Mouse (Mus musculus) left cerebral cortex, postnatal 36 days (tissue): ENCODE measurements around the gene Dyrk3. TPM values are rescaled to one million over a fixed set of nuclear protein-coding genes. Genes with fewer than 3 reads are reported as not detected.
A peak's percentile ranks its signal among the peaks of the same experiment; 100 is the strongest.

Experiments
- DNase-seq, 2 experiments: peaks; one replicate each; pipeline ENCODE4 v3.0.0; 2021 to 2022; ENCODE audit warnings: low spot score in 2 of 2, mixed read lengths in 1 of 2
- intact Hi-C: fragments of 180-260 bp; cut with DNase I; formaldehyde crosslinking; loops from one replicate; pipeline ENCODE4 v1.15.1; 2025
- total RNA-seq, 2 experiments: library from RNA; stranded (reverse); gene quantifications; 2 replicates each; pipeline ENCODE4 v1.2.3; 2021

The Dyrk3 gene
- total RNA-seq, 2 experiments from 2014 or later = 8.1 to 14.0 TPM

DNA sequence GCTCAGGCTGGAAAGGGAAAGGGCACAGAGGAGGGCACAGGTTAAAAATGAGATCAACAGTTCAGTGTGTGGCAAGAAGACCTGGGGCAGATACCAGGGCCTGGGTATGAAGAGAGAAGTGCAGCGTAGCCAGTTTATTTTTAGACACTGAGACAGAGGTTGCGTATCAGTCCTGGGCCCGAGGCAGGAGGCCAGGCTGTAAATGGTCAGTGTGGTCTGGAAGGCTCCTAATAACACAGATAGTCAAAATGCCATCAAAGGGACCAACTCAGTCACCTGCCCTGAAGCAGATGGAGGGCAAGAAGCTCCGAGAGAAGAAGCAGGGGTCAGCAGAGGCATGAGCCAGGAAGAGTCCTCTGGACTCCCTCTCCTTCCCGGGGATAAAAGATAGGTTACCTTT, 47.9 kb downstream of the Dyrk3 start:
- intact Hi-C loops = no loop called here

DNA sequence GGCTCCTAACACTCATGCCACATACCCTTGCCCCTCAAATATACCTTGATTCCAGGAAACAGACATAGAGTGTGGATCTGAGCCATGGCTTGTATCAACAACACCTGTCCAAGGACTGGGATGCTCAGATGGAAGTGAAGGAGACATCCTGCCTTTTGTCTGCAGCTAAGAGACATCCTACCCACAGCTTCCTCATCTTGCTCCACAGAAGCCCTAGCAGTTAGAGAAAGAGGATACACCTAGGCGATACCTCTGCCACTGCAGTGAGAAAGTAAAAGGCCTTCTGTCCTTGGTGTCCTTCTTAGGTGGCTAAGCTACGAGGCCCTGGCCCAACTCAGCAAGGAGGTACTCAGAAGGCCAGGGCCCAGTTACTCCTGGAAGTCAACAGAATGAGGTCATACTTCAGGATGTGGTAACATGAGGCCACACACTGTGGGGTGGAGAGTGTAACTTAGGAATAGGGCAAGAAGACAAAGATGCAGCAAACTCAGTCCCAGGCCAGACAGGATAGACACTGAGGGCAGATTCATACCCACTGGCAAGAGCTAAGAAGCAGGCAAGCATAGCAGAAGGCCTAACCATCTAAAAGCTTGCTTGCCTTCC, 48.5 kb downstream of the Dyrk3 start:
- DNase-seq = no peak
- intact Hi-C loops = no loop called here

More for the DNA sequence above, 47.9 kb downstream of the Dyrk3 start:
- DNase-seq = no peak

DNA sequence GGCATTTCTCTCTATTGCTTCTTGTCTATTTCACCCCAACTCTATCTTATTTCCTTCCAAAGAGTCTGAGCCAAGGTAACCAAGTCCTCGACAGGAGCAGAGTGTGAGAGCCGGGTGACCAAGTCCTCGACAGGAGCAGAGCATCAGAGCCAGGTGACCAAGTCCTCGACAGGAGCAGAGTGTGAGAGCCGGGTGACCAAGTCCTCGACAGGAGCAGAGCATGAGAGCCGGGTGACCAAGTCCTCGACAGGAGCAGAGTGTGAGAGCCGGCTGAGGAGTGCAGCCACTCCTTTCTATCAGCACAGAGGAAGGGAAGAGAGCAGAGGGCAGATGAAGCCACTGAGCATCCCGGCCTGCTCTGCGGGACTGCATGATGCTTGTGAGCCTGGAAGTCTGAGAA, 49.6 kb downstream of the Dyrk3 start:
- DNase-seq = no peak
- intact Hi-C loops = no loop called here

DNA sequence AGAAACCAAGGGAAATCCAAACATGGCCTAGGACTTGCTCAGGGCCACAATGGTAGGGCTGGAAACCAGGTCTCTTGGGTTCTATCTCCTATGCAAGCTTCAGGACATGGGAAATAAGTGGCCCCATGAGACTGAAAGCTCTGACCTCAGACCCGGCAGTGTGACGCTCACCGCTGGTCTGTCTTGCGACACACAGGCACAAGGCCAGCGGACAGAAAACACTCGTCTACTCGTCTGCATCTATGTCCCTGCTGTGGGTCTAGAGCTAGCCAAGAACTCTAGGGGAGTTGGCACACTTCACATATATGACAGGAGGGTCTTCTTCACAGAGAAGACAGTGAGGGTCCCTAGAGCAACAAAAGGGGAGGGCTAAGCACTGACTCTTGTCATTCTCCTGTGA, 51.2 kb downstream of the Dyrk3 start:
- intact Hi-C loops = no loop called here
- DNase-seq = no peak

DNA sequence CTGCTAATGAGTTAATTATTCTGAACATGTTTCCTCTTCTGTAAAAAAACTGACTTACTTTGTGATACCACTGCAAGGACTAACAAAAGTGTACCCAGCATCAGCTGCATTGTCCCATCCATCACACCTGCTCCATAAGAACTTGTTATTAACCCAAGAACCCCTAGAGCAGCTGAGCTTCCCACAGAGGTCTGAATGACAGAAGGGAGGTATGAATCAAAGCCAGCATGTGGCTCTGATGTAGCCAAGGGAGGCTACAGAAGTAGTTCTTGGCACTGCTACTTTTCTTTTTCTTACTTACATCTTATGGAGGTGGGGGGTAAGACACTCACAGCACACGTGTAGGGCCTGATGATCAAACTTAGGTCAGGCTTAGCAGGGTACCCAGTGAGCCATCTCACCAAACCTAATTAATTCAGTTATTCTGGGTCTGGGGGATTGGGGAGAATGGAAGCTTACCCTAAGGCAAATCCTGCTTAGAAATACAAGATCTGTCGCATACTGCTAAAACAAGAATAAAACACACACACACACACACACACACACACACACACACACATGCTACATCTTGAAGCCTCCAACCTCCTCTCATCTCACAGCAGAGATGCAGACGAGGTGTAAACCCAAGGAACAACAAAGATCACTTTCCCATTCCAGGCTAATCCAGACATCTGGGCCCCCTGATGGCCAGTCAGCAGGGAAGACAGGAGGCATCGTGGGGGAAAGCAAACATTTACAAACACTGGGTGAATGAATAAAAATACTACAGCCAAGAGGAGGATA, 52.0 kb downstream of the Dyrk3 start:
- no peak for DNase-seq
- intact Hi-C loops = no loop called here

DNA sequence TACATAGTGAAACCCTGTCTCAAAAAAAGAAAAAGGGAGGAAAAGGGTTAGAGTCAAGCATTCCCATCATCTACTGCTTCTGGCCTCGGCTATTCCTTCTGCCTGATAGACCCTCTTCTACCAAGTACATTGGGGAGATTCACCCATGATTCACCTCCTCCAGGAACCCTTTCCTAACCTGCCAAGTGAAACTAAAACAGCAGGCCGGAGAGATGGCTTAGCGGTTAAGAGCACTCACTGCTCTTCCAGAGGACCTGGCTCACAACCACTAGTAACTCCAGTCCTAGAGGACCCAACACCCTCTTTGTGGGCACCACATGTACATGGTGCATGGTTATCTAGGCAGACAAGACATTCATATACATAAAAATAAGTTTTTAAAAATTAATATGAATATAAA, 52.9 kb downstream of the Dyrk3 start:
- intact Hi-C loops = no loop called here
- DNase-seq = no peak

DNA sequence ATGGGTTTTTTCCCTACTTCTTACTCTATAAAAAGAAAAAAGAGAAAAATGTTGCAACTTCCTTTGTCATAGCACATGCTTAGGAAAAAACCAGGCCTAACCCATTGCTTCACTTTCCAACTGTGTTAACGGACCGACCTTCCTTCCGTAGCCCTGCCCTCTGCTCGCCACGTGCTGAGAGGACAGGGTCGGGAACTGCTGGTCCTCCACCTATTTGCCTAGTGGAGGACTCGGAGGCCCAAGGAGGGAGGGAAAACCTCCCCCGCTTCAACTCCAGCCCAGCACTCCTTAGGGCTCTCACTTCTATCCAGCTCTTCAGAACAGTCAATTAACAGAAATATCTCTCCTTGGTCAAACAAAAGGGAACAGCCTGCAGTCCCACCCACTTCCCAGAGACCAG, 53.9 kb downstream of the Dyrk3 start:
- no peak for DNase-seq
- intact Hi-C loops = no loop called here

DNA sequence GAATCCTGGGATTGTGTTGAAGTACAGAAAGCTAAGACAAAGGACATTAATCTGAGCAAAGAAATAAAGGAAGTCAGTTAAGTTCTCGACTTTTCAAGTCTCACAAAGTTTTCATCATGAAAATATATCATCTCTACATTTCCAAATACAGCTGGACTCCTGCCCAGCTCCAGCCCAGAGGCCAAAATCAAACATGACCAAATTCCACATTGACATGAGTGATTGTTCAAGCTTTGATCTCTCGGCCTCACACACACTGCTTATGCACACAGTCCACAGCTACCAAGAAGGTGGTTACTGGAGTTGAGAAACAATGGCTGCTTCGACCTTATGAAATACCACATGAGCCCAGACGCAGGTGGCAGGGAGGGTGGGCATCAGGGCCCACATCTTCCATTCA, 54.5 kb downstream of the Dyrk3 start:
- intact Hi-C loops = no loop called here
- no peak for DNase-seq

DNA sequence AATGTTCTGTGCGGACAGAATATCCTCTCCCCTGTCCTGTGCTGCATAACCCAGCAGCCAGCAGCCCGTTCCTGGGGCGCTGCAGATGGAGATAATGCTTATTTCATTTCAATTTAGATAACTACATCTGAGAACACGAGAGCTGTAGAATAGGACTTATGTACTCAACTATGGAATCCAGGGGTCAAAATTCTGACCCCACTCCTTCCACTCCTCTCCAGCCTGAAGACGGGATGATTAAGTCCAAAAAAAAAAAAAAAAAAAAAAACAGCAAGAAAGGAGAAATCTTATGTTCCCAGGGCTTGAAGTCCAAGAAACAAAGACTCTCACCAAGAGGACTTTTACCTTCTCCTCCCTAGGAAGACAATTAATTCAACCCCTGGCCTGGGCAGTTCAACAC, 55.0 kb downstream of the Dyrk3 start:
- intact Hi-C loops = no loop called here
- no peak for DNase-seq

DNA sequence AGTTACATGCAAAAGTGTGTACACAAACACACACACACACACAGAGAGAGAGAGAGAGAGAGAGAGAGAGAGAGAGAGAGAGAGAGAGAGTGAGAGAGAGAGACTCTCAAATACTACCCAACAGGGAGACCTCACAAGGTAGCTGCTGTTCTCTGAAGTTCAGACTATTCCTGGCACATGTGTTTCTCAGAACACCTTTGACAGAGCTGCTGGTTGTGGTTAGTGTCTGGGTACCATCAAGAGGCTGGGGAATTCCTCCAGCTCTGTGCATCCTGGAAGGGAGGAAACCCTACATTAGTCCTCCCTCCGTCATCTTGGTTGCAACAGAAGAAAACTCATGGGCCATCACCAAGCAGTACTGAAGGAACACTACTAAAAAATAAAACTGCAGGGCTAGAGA, 57.5 kb downstream of the Dyrk3 start:
- intact Hi-C loops = no loop called here
- no peak for DNase-seq

DNA sequence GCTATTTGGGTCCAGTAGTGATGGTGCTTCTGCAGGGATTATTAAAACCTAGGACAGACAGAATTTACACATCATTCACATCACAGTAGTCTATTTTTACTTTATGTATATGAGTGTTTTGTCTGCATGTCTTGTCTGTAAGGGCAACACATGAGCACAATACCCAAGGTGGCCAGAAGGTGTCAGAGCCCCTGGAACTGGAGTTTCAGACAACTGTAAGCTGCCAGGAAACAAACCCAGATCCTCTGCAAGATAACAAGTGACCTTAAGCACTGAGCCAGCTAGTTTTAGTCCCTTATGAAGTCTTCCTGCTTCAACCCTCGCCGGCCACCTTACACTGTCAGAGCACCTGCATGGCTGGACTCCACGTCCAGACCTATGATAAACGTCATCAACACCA, 58.4 kb downstream of the Dyrk3 start:
- intact Hi-C loops = no loop called here
- no peak for DNase-seq

DNA sequence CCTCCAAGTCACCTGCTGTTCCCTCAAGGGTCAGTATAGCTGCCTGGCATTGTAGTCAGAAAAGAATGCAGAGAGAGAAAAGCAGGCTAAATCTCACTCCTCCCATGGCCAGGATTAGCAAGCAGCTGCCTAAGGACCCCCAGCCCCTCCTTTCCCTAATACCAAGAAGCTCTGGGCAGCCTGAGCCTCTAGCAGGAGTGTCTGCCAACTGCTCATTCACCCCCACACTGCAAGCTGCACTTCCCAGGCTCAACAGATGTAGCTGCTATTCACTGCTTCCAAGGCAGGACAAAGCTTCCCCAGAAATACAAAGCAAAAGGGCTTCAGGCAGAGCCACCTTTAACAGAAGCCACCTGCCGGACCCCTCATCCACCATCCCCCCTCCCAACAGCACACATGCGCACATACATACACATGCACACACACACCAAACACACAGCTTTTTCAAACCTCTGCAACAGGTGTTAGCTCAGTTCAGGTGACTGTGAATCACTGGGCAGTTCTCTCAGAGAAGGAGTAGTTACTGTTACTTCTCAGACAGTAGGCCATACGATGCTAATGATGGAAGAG, 59.3 kb downstream of the Dyrk3 start:
- intact Hi-C loops = no loop called here
- peak; percentile 59 to 64 for DNase-seq

Other genes starting within 250 kb of the Dyrk3 start
- gene Il20, start 226.9 kb downstream of the Dyrk3 start, total RNA-seq = not detected
- not detected for gene Il19, start 198.2 kb downstream of the Dyrk3 start, total RNA-seq
- gene Il10, start 118.5 kb downstream of the Dyrk3 start, total RNA-seq = not detected
- gene Mapkapk2, start 40.5 kb downstream of the Dyrk3 start, total RNA-seq = 10 to 100 TPM; 26.3 to 30.7 TPM
- gene Eif2d, start 14.8 kb upstream of the Dyrk3 start, total RNA-seq = 10 to 100 TPM; 31.6 to 38.6 TPM
- gene Rassf5, start 106.9 kb upstream of the Dyrk3 start, total RNA-seq = 10 to 100 TPM; 24.6 to 31.7 TPM
- gene Ikbke, start 141.3 kb upstream of the Dyrk3 start, total RNA-seq = 1 to 10 TPM in 1 of 2 experiments, under 1 TPM in 1; 0.69 to 2.5 TPM